28 mouse cellular contexts compared by ENCODE assay signal in the genomic region with DNA sequence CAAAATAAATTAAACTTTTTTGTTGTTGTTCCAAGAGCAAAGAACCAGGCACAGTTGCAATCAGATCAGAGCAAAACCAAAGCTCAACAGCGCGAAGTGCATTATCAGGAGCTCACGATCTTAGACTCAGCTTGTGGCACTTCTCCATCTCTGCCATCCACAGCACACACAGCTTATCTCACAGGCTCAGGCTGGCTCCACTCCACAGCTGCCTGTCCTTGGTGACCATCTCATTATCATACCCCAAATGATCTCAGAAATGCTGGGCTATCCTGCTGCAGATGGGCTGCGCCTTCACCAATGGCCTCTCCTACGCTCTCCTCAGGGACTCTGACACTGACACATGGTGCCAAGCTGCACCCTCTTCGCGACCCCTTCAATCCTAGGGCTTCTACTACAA. TPM values are rescaled to one million over a fixed set of nuclear protein-coding genes. Genes with fewer than 3 reads are reported as not detected.
A peak's percentile ranks its signal among the peaks of the same experiment; 100 is the strongest.
DNase-seq lines count a peak whose midpoint lies in the region; ATAC-seq lines count a peak whose summit lies in the region.
"Had no signal": no experiment of that assay in that cellular context is flagged by ENCODE, and none has a peak within 500 bp of the region (broad histone marks: within the 10 kb centered on the region; RNA-seq: fewer than 3 reads in every experiment).

No protein-coding gene starts in this region.

- H3K4me1 ChIP-seq in megakaryocyte, embryonic 14.5 days, result peaks cover 28% of the 10 kb centered on the region
- H3K4me1 ChIP-seq in liver, embryonic 13.5 days (replicated peaks), result peaks cover 25% of the 10 kb centered on the region
- peaks cover 14% of the 10 kb centered on the region for H3K4me1 ChIP-seq in midbrain, embryonic 13.5 days (replicated peaks)

- no peaks in the 10 kb centered on the region for H3K36me3 ChIP-seq in megakaryocyte, embryonic 14.5 days (replicated peaks; ENCODE audit: low read length)
- H3K36me3 ChIP-seq in liver, embryonic 13.5 days, result no peaks in the 10 kb centered on the region
- H3K36me3 ChIP-seq in midbrain, embryonic 13.5 days, result no peaks in the 10 kb centered on the region
- H3K36me3 ChIP-seq: hindbrain, embryonic 15.5 days; midbrain, embryonic 12.5 days; neural tube, embryonic 13.5 days; stomach, embryonic 15.5 days had no signal

- H3K4me3 ChIP-seq in megakaryocyte, embryonic 14.5 days (replicated peaks), result peak overlapping the region; percentile 14
- H3K4me3 ChIP-seq in liver, embryonic 13.5 days (replicated peaks), result no peak overlapping the region
- H3K4me3 ChIP-seq in midbrain, embryonic 13.5 days (replicated peaks), result no peak overlapping the region
- H3K4me3 ChIP-seq: forebrain, embryonic 13.5 days; hindbrain, embryonic 15.5 days; kidney, embryonic 15.5 days; midbrain, embryonic 12.5 days; neural tube, embryonic 13.5 days; stomach, embryonic 15.5 days had no signal

- peak; percentile 35 for DNase-seq in MEL-GATA-1-ER (ENCODE audit: extremely low read depth, low read depth)
- DNase-seq in liver, embryonic 13.5 days, result peak; percentile 14
- no peak for DNase-seq in retina, embryonic 14.5 days (ENCODE audit: low spot score)
- DNase-seq: adrenal gland, postnatal 25 days; B cell, adult 2 months; cerebellum, adult 2 months; cerebellum, postnatal 25 days; gastrocnemius, postnatal 10 days; heart, adult 11 months; heart, postnatal 4 days; kidney, adult 11 months; kidney, postnatal 25 days; lung, adult 2 months; lung, postnatal 10 days; right cerebral cortex, postnatal 25 days had no signal

- H3K9me3 ChIP-seq in megakaryocyte, embryonic 14.5 days, result peaks cover 17% of the 10 kb centered on the region
- no peaks in the 10 kb centered on the region for H3K9me3 ChIP-seq in liver, embryonic 13.5 days (replicated peaks)
- no peaks in the 10 kb centered on the region for H3K9me3 ChIP-seq in midbrain, embryonic 13.5 days
- H3K9me3 ChIP-seq: forebrain, embryonic 13.5 days; hindbrain, embryonic 15.5 days; kidney, embryonic 15.5 days; midbrain, embryonic 12.5 days; neural tube, embryonic 13.5 days; stomach, embryonic 15.5 days had no signal

- no peak for ATAC-seq in megakaryocyte, adult 5-6 weeks (ENCODE audit: poor library complexity, severe bottlenecking)
- peak; percentile 65 for ATAC-seq in liver, embryonic 13.5 days (ENCODE audit: low read depth)
- no peak for ATAC-seq in granulocyte monocyte progenitor cell, adult 5-6 weeks (replicated peaks; ENCODE audit: poor library complexity, severe bottlenecking)
- ATAC-seq in midbrain, embryonic 13.5 days, result no peak
- ATAC-seq: forebrain, embryonic 13.5 days; inflammation-experienced regulatory T-cells, adult 6 months had no signal

- no peak overlapping the region for H3K9ac ChIP-seq in liver, embryonic 13.5 days
- no peak overlapping the region for H3K9ac ChIP-seq in midbrain, embryonic 13.5 days (replicated peaks)
- H3K9ac ChIP-seq: forebrain, embryonic 13.5 days; hindbrain, embryonic 15.5 days; kidney, embryonic 15.5 days; midbrain, embryonic 12.5 days; neural tube, embryonic 13.5 days; stomach, embryonic 15.5 days had no signal

- 23% methylated on average over 7 of the region's 7 CpGs for WGBS in liver, embryonic 13.5 days (ENCODE audit: insufficient replicate concordance)
- WGBS in midbrain, embryonic 13.5 days, result 94% methylated on average over 7 of the region's 7 CpGs

- no peak overlapping the region for H3K4me2 ChIP-seq in liver, embryonic 13.5 days
- no peak overlapping the region for H3K4me2 ChIP-seq in midbrain, embryonic 13.5 days (replicated peaks)
- H3K4me2 ChIP-seq: forebrain, embryonic 13.5 days; heart, embryonic 11.5 days; hindbrain, embryonic 15.5 days; kidney, embryonic 15.5 days; midbrain, embryonic 12.5 days; neural tube, embryonic 13.5 days; stomach, embryonic 15.5 days had no signal

- peaks cover 62% of the 10 kb centered on the region for H3K27me3 ChIP-seq in megakaryocyte, embryonic 14.5 days (replicated peaks)
- H3K27me3 ChIP-seq in liver, embryonic 13.5 days, result peaks cover 32% of the 10 kb centered on the region
- no peaks in the 10 kb centered on the region for H3K27me3 ChIP-seq in midbrain, embryonic 13.5 days
- H3K27me3 ChIP-seq: forebrain, embryonic 13.5 days; hindbrain, embryonic 15.5 days; kidney, embryonic 15.5 days; midbrain, embryonic 12.5 days; neural tube, embryonic 13.5 days; stomach, embryonic 15.5 days had no signal

- H3K27ac ChIP-seq in liver, embryonic 13.5 days, result no peak overlapping the region
- H3K27ac ChIP-seq in midbrain, embryonic 13.5 days, result no peak overlapping the region
- H3K27ac ChIP-seq: forebrain, embryonic 13.5 days; hindbrain, embryonic 15.5 days; kidney, embryonic 15.5 days; macrophage; midbrain, embryonic 12.5 days; neural tube, embryonic 13.5 days; stomach, embryonic 15.5 days had no signal

RNA-seq across cellular contexts. Expression of a gene that starts 4.3 kb away (rescaled TPM):
- 0.15 TPM in 1 of 2 replicates, not detected in the other for polyA plus RNA-seq in megakaryocyte, embryonic 14.5 days (2012; ENCODE audit: insufficient read depth, low replicate concordance)
- total RNA-seq in megakaryocyte, adult 5-6 weeks (2015), result 0.62 and 0.89 TPM in 2 replicates
- 0.89 and 1.1 TPM in 2 replicates for total RNA-seq in megakaryocyte, adult 5-6 weeks (2017)
- 2.5 and 3.0 TPM in 2 replicates for polyA plus RNA-seq in liver, embryonic 13.5 days (2015; fragmentation: Nextera tagmentation; extraction: Ambion mirVana)
- total RNA-seq in granulocyte monocyte progenitor cell, adult 5-6 weeks (2014; fragmentation: Nextera tagmentation), result 1.5 TPM in 2 replicates
- total RNA-seq in granulocyte monocyte progenitor cell, adult 5-6 weeks (2017), result 2.6 and 3.1 TPM in 2 replicates
- polyA plus RNA-seq in midbrain, embryonic 13.5 days (2015; fragmentation: Nextera tagmentation; extraction: Ambion mirVana), result 7.5 and 7.9 TPM in 2 replicates

RNA-seq across cellular contexts. Expression of a gene that starts 9.8 kb away (rescaled TPM):
- polyA plus RNA-seq in megakaryocyte, embryonic 14.5 days (2012; ENCODE audit: insufficient read depth, low replicate concordance), result not detected in 2 replicates
- total RNA-seq in megakaryocyte, adult 5-6 weeks (2015), result 0.66 and 0.91 TPM in 2 replicates
- 1.1 and 1.5 TPM in 2 replicates for total RNA-seq in megakaryocyte, adult 5-6 weeks (2017)
- 2.8 and 3.4 TPM in 2 replicates for polyA plus RNA-seq in liver, embryonic 13.5 days (2015; fragmentation: Nextera tagmentation; extraction: Ambion mirVana)
- 0.43 TPM in 1 of 2 replicates, not detected in the other for total RNA-seq in granulocyte monocyte progenitor cell, adult 5-6 weeks (2014; fragmentation: Nextera tagmentation)
- 0.17 and 0.52 TPM in 2 replicates for total RNA-seq in granulocyte monocyte progenitor cell, adult 5-6 weeks (2017)
- 0.63 and 1.3 TPM in 2 replicates for polyA plus RNA-seq in midbrain, embryonic 13.5 days (2015; fragmentation: Nextera tagmentation; extraction: Ambion mirVana)
